Mouse (Mus musculus) ES-Bruce4 (cell line): ENCODE data around the gene Fbxw5.

Experiments used
- CTCF ChIP-seq: IDR thresholded peaks from one replicate; pipeline ENCODE4 v1.8.1; 2011; ENCODE audit warnings: low read depth, low read length
- EP300 ChIP-seq: IDR thresholded peaks from 2 replicates; pipeline ENCODE4 v1.6.1; 2011; ENCODE audit warnings: low read depth, low read length; ENCODE audit not compliant: insufficient read depth
- POLR2A ChIP-seq: IDR thresholded peaks from one replicate; pipeline ENCODE4 v1.8.1; 2011; ENCODE audit warnings: low read length; ENCODE audit not compliant: insufficient read depth

DNA sequence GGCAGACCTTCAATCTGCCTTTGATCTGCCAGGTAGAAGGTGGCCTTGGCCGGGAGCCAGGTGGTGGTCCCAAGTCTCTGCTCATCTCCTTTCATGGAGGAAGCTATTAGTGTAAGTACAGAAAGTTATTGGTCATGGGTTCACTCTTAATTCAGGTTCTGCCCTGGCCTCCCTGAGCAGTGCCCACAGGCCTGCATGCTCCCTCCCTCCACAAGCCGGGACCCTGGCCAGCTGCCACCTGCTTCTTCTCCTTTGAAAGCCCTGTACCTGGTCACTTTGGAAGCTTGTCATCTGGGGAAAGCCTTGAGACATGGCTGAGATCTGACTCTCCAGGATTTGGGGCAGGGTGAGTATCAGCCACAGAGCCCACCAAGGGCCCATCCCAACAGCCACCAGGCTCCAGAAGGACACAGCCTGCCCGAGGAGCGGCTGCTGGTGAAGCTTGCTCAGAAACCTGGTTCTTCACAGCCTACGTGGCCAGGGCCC, 7.0 kb upstream of the Fbxw5 start, which contains the start of gene Lcn12:
- no peak for TF ChIP-seq POLR2A
- TF ChIP-seq CTCF: no peak
- no peak for TF ChIP-seq EP300
